Mouse (Mus musculus) retina, adult 2 months (tissue): ENCODE measurements at regions not wholly inside any gene's neighbourhood (a gene's known extent, or its start where the extent isn't known, plus 50 kb on each side); places are given as distances from the start of the nearest gene placed in this dataset.

Source experiments
- DNase-seq: peaks from one replicate; pipeline ENCODE4 v3.0.0-alpha.2; 2012; ENCODE audit warnings: low read depth, low spot score

- no peak for DNase-seq
These were observed 359.5 kb upstream of the Actbl2 start for GRCm38 (mm10) chr13:110895349-110895748.

- DNase-seq = no peak
These were observed 358.9 kb upstream of the Actbl2 start for GRCm38 (mm10) chr13:110895900-110896299.

GRCm38 (mm10) chr13:110897621-110898020 is 357.2 kb upstream of the Actbl2 start:
- DNase-seq = no peak

GRCm38 (mm10) chr13:110902994-110903644 is 351.7 kb upstream of the Actbl2 start:
- DNase-seq = no peak

- no peak for DNase-seq
These were observed 347.4 kb upstream of the Actbl2 start for GRCm38 (mm10) chr13:110907319-110907955.

GRCm38 (mm10) chr13:110911866-110912265 is 342.9 kb upstream of the Actbl2 start:
- DNase-seq = no peak

- DNase-seq = no peak
These were observed 341.6 kb upstream of the Actbl2 start for GRCm38 (mm10) chr13:110913177-110913576.

GRCm38 (mm10) chr13:110913687-110914086 is 341.1 kb upstream of the Actbl2 start:
- no peak for DNase-seq

- no peak for DNase-seq
These were observed 339.7 kb upstream of the Actbl2 start for GRCm38 (mm10) chr13:110915161-110915560.

- no peak for DNase-seq
These were observed 330.9 kb upstream of the Actbl2 start for GRCm38 (mm10) chr13:110923936-110924335.

GRCm38 (mm10) chr13:110924897-110925296 is 329.9 kb upstream of the Actbl2 start:
- DNase-seq = no peak

- no peak for DNase-seq
These were observed 326.7 kb upstream of the Actbl2 start for GRCm38 (mm10) chr13:110928143-110928542.

- no peak for DNase-seq
These were observed 325.9 kb upstream of the Actbl2 start for GRCm38 (mm10) chr13:110928894-110929293.

- DNase-seq = no peak
These were observed 325.2 kb upstream of the Actbl2 start for GRCm38 (mm10) chr13:110929579-110929978.

GRCm38 (mm10) chr13:110941587-110941986 is 313.2 kb upstream of the Actbl2 start:
- no peak for DNase-seq

GRCm38 (mm10) chr13:110942986-110943644 is 311.7 kb upstream of the Actbl2 start:
- no peak for DNase-seq

- no peak for DNase-seq
These were observed 310.8 kb upstream of the Actbl2 start for GRCm38 (mm10) chr13:110944061-110944460.

- DNase-seq = no peak
These were observed 310.1 kb upstream of the Actbl2 start for GRCm38 (mm10) chr13:110944683-110945082.

GRCm38 (mm10) chr13:110960212-110960611 is 294.6 kb upstream of the Actbl2 start:
- no peak for DNase-seq

GRCm38 (mm10) chr13:110967109-110967508 is 287.7 kb upstream of the Actbl2 start:
- DNase-seq = no peak

GRCm38 (mm10) chr13:110967626-110968506 is 286.9 kb upstream of the Actbl2 start:
- DNase-seq = peak; percentile 47

- DNase-seq = no peak
These were observed 286.3 kb upstream of the Actbl2 start for GRCm38 (mm10) chr13:110968507-110968905.
